Mouse (Mus musculus) liver, postnatal 0 days (tissue): ENCODE data around the gene Sf1.

Experiments
- CTCF ChIP-seq: sonication (generic); IDR thresholded peaks from 2 replicates; pipeline ENCODE4 v1.5.1; 2016; ENCODE audit warnings: antibody characterized with exemption, low read depth
- EP300 ChIP-seq: IDR thresholded peaks from 2 replicates; pipeline ENCODE4 v1.6.1; 2016; ENCODE audit warnings: antibody characterized with exemption, low read depth, mild to moderate bottlenecking

GRCm38 (mm10) chr19:6420481-6421210 lies 57.2 kb downstream of the Sf1 start:
- TF ChIP-seq CTCF (no peak), EP300 (no peak)
